Mouse (Mus musculus): Measurements from ENCODE around the gene Calhm3.

- no peak for TF ChIP-seq TAL1 (conservative IDR thresholded peaks at IDR 0.05; ENCODE audit: low read depth, low read length)
- no peak for TF ChIP-seq CTCF (IDR thresholded peaks at IDR 0.05; ENCODE audit: low read depth, low read length)
- TF ChIP-seq GATA1 (IDR thresholded peaks at IDR 0.05; ENCODE audit: borderline replicate concordance, low read length): no peak
Observed at GRCm38 (mm10) chr19:47144154-47144553, 13.4 kb downstream of the Calhm3 start, which contains the start of gene Calhm1.

All from G1E (cell line).